Mouse (Mus musculus): ENCODE measurements around the gene Inpp4b. TPM values are rescaled to one million over a fixed set of nuclear protein-coding genes. Genes with fewer than 3 reads are reported as not detected.

Inpp4b gene
- polyA plus RNA-seq, 2 experiments: 3.4 to 14.0 TPM

GRCm38 (mm10) chr8:81756663-81757062 lies 414.3 kb downstream of the Inpp4b start:
- H3K36me3 ChIP-seq (ENCODE audit: control insufficient read depth, insufficient read depth, low read length): no peaks in the 10 kb centered on the region
- no peak for TF ChIP-seq POLR2A (IDR thresholded peaks at IDR 0.05; ENCODE audit: borderline replicate concordance, extremely low read depth, insufficient read depth, insufficient read length)
- H3K4me1 ChIP-seq (ENCODE audit: control insufficient read depth, insufficient read depth, low read length): no peaks in the 10 kb centered on the region
- no peak overlapping the region for H3K27ac ChIP-seq (replicated peaks; ENCODE audit: low read depth, low read length)
- no peak for ATAC-seq (ENCODE audit: low FRiP score, low read depth)
- H3K9me3 ChIP-seq (ENCODE audit: control insufficient read depth, low read length): no peaks in the 10 kb centered on the region
- no peak overlapping the region for H3K9ac ChIP-seq (ENCODE audit: low read depth, low read length, severe bottlenecking)
- no peak overlapping the region for H3K4me3 ChIP-seq (replicated peaks; ENCODE audit: low read length)
- DNase-seq (ENCODE audit: low spot score): no peak
- 72% methylated on average over 3 of the region's 3 CpGs for WGBS
- H3K4me2 ChIP-seq (replicated peaks; ENCODE audit: low read depth, low read length, severe bottlenecking): no peak overlapping the region
- no peaks in the 10 kb centered on the region for H3K27me3 ChIP-seq (ENCODE audit: control insufficient read depth, insufficient read depth, low read length)

- H3K4me3 ChIP-seq (replicated peaks; ENCODE audit: low read length): no peak overlapping the region
- H3K4me2 ChIP-seq (replicated peaks; ENCODE audit: low read depth, low read length, severe bottlenecking): no peak overlapping the region
- no peak for ATAC-seq (ENCODE audit: low FRiP score, low read depth)
- no peaks in the 10 kb centered on the region for H3K9me3 ChIP-seq (ENCODE audit: control insufficient read depth, low read length)
- 87% methylated on average over 2 of the region's 2 CpGs for WGBS
- H3K4me1 ChIP-seq (ENCODE audit: control insufficient read depth, insufficient read depth, low read length): no peaks in the 10 kb centered on the region
- TF ChIP-seq POLR2A (IDR thresholded peaks at IDR 0.05; ENCODE audit: borderline replicate concordance, extremely low read depth, insufficient read depth, insufficient read length): no peak
- no peak for DNase-seq (ENCODE audit: low spot score)
- H3K9ac ChIP-seq (ENCODE audit: low read depth, low read length, severe bottlenecking): no peak overlapping the region
- H3K36me3 ChIP-seq (ENCODE audit: control insufficient read depth, insufficient read depth, low read length): no peaks in the 10 kb centered on the region
- H3K27me3 ChIP-seq (ENCODE audit: control insufficient read depth, insufficient read depth, low read length): no peaks in the 10 kb centered on the region
- H3K27ac ChIP-seq (replicated peaks; ENCODE audit: low read depth, low read length): no peak overlapping the region
Observed at GRCm38 (mm10) chr8:81757580-81758144, 415.3 kb downstream of the Inpp4b start.

- Histone ChIP-seq H3K4me3 (replicated peaks; ENCODE audit: low read length) (no peak overlapping the region), H3K9me3 (ENCODE audit: control insufficient read depth, low read length) (no peaks in the 10 kb centered on the region), H3K4me2 (replicated peaks; ENCODE audit: low read depth, low read length, severe bottlenecking) (no peak overlapping the region), H3K4me1 (ENCODE audit: control insufficient read depth, insufficient read depth, low read length) (peaks cover 5% of the 10 kb centered on the region), H3K27ac (replicated peaks; ENCODE audit: low read depth, low read length) (no peak overlapping the region), H3K36me3 (ENCODE audit: control insufficient read depth, insufficient read depth, low read length) (no peaks in the 10 kb centered on the region), H3K27me3 (ENCODE audit: control insufficient read depth, insufficient read depth, low read length) (no peaks in the 10 kb centered on the region), H3K9ac (ENCODE audit: low read depth, low read length, severe bottlenecking) (no peak overlapping the region)
- WGBS: 60% methylated on average over 4 of the region's 4 CpGs
- DNase-seq (ENCODE audit: low spot score): no peak
- no peak for ATAC-seq (ENCODE audit: low FRiP score, low read depth)
- TF ChIP-seq POLR2A (IDR thresholded peaks at IDR 0.05; ENCODE audit: borderline replicate concordance, extremely low read depth, insufficient read depth, insufficient read length): no peak
Observed at GRCm38 (mm10) chr8:81761466-81761865, 419.1 kb downstream of the Inpp4b start.

- 49% methylated on average over 5 of the region's 5 CpGs for WGBS
- ATAC-seq (ENCODE audit: low FRiP score, low read depth) (no peak), DNase-seq (ENCODE audit: low spot score) (no peak)
- Histone ChIP-seq H3K9ac (ENCODE audit: low read depth, low read length, severe bottlenecking) (no peak overlapping the region), H3K27me3 (ENCODE audit: control insufficient read depth, insufficient read depth, low read length) (no peaks in the 10 kb centered on the region), H3K36me3 (ENCODE audit: control insufficient read depth, insufficient read depth, low read length) (no peaks in the 10 kb centered on the region), H3K4me2 (replicated peaks; ENCODE audit: low read depth, low read length, severe bottlenecking) (no peak overlapping the region), H3K4me3 (replicated peaks; ENCODE audit: low read length) (no peak overlapping the region), H3K4me1 (ENCODE audit: control insufficient read depth, insufficient read depth, low read length) (peaks cover 32% of the 10 kb centered on the region), H3K9me3 (ENCODE audit: control insufficient read depth, low read length) (no peaks in the 10 kb centered on the region), H3K27ac (replicated peaks; ENCODE audit: low read depth, low read length) (no peak overlapping the region)
- TF ChIP-seq POLR2A (IDR thresholded peaks at IDR 0.05; ENCODE audit: borderline replicate concordance, extremely low read depth, insufficient read depth, insufficient read length): no peak
Observed at GRCm38 (mm10) chr8:81766033-81766432, 423.7 kb downstream of the Inpp4b start.

GRCm38 (mm10) chr8:81767411-81768312 lies 425.3 kb downstream of the Inpp4b start:
- H3K36me3 ChIP-seq (ENCODE audit: control insufficient read depth, insufficient read depth, low read length): no peaks in the 10 kb centered on the region
- no peaks in the 10 kb centered on the region for H3K9me3 ChIP-seq (ENCODE audit: control insufficient read depth, low read length)
- WGBS: 4% methylated on average over 12 of the region's 12 CpGs
- H3K9ac ChIP-seq (ENCODE audit: low read depth, low read length, severe bottlenecking): peak overlapping the region; percentile 21; the same call in 1 of the 2 replicates
- H3K4me2 ChIP-seq (replicated peaks; ENCODE audit: low read depth, low read length, severe bottlenecking): peak overlapping the region; percentile 47
- peak overlapping the region; percentile 72 for H3K27ac ChIP-seq (replicated peaks; ENCODE audit: low read depth, low read length)
- TF ChIP-seq POLR2A (IDR thresholded peaks at IDR 0.05; ENCODE audit: borderline replicate concordance, extremely low read depth, insufficient read depth, insufficient read length): no peak
- peak; percentile 69 for ATAC-seq (ENCODE audit: low FRiP score, low read depth)
- H3K4me3 ChIP-seq (replicated peaks; ENCODE audit: low read length): peak overlapping the region; percentile 29
- H3K27me3 ChIP-seq (ENCODE audit: control insufficient read depth, insufficient read depth, low read length): no peaks in the 10 kb centered on the region
- peak; percentile 58 for DNase-seq (ENCODE audit: low spot score)
- peaks cover 32% of the 10 kb centered on the region for H3K4me1 ChIP-seq (ENCODE audit: control insufficient read depth, insufficient read depth, low read length)
